Mouse (Mus musculus) G1E (cell line): ENCODE results near the gene Bahd1.

Experiments used
- CTCF ChIP-seq: IDR thresholded peaks from 2 replicates; pipeline ENCODE4 v1.5.1; 2012; ENCODE audit warnings: low read depth, low read length, inconsistent platforms, mixed read lengths
- GATA1 ChIP-seq: IDR thresholded peaks from 2 replicates; pipeline ENCODE4 v1.6.1; 2012; ENCODE audit warnings: borderline replicate concordance, low read length, inconsistent platforms, mixed read lengths
- GATA2 ChIP-seq: IDR thresholded peaks from 2 replicates; pipeline ENCODE4 v1.6.1; 2012; ENCODE audit warnings: low read depth, low read length, inconsistent platforms, borderline replicate concordance
- POLR2AphosphoS5 ChIP-seq: IDR thresholded peaks from 2 replicates; pipeline ENCODE4 v1.6.1; 2012; ENCODE audit warnings: low read depth, low read length, inconsistent platforms; ENCODE audit not compliant: insufficient replicate concordance
- TAL1 ChIP-seq: conservative IDR thresholded peaks from 2 replicates; pipeline ENCODE4 v1.6.1; 2012; ENCODE audit warnings: low read depth, low read length, inconsistent platforms, mixed read lengths

GRCm38 (mm10) chr2:118875316-118875715 lies 24.9 kb upstream of the Bahd1 start:
- no peak for TF ChIP-seq CTCF
- no peak for TF ChIP-seq POLR2AphosphoS5
- TF ChIP-seq GATA1: no peak
- TF ChIP-seq TAL1: no peak
- no peak for TF ChIP-seq GATA2
